Mouse (Mus musculus) cerebellum, adult 2 months (tissue): Measurements from ENCODE around the gene Spata31. TPM values are rescaled to one million over a fixed set of nuclear protein-coding genes. Genes with fewer than 3 reads are reported as not detected.

Experiments
- DNase-seq, 2 experiments: peaks; one replicate each; pipeline ENCODE4 v3.0.0; 2021
- H3K27ac ChIP-seq: fragments of 200-500 bp; 2 replicates; pipeline ENCODE4 v1.5.1; 2012; ENCODE audit warnings: low read length, control low read depth, inconsistent platforms; ENCODE audit not compliant: insufficient read depth
- H3K27me3 ChIP-seq: fragments of 200-500 bp; 2 replicates; pipeline ENCODE4 v1.6.1; 2012; ENCODE audit warnings: inconsistent platforms, mild to moderate bottlenecking, low read length, moderate library complexity; ENCODE audit not compliant: control insufficient read depth, insufficient read depth
- H3K4me1 ChIP-seq: fragments of 200-500 bp; 2 replicates; pipeline ENCODE4 v1.6.1; 2011; ENCODE audit warnings: low read length; ENCODE audit not compliant: control insufficient read depth, insufficient read depth
- H3K4me3 ChIP-seq: fragments of 200-500 bp; replicated peaks from 2 replicates; pipeline ENCODE3; 2011; ENCODE audit warnings: mild to moderate bottlenecking, low read depth, low read length, control low read depth; ENCODE audit not compliant: insufficient read depth
- CTCF ChIP-seq: fragments of 200-500 bp; IDR thresholded peaks from 2 replicates; pipeline ENCODE4 v1.5.1; 2011; ENCODE audit warnings: low read depth, mild to moderate bottlenecking, control low read depth, low read length, moderate library complexity, borderline replicate concordance; ENCODE audit not compliant: insufficient read depth
- POLR2A ChIP-seq: fragments of 200-500 bp; IDR thresholded peaks from 2 replicates; pipeline ENCODE4 v1.6.1; 2011; ENCODE audit warnings: low read length, control low read depth, borderline replicate concordance; ENCODE audit not compliant: insufficient read depth
- WGBS: fragments of 180-500 bp; shearing (Covaris S2); methylation state at CpG from one replicate; pipeline ENCODE4 v1.1.7; 2018; 5-methylcytosine and 5-hydroxymethylcytosine counted together
- polyA plus RNA-seq: library from polyadenylated mRNA; depleted of rRNA; stranded (reverse); fragments of >200 nt; gene quantifications from 2 replicates; pipeline ENCODE4 v1.2.3, GENCODE M21; 2012; rRNA removed

Gene Spata31
- not detected in 2 replicates for polyA plus RNA-seq

GRCm38 (mm10) chr13:64917191-64917590 is at the start of gene Spata31:
Spata31 (plus strand) TSS chr13:64917406.
- Histone ChIP-seq H3K27me3 (no peaks in the 10 kb centered on the region), H3K4me3 (no peak within 1 kb of the TSS), H3K27ac (no peak within 1 kb of the TSS), H3K4me1 (no peaks in the 10 kb centered on the region)
- no peak for TF ChIP-seq CTCF
- no peak for TF ChIP-seq POLR2A
- WGBS, result 82% methylated on average over 1 of the region's 1 CpGs
- no peak for DNase-seq

GRCm38 (mm10) chr13:64903132-64903531 is 14.1 kb upstream of the Spata31 start:
- 24% methylated on average over 1 of the region's 1 CpGs for WGBS
- TF ChIP-seq CTCF (no peak), POLR2A (no peak)
- no peak overlapping the region for H3K4me3 ChIP-seq
- H3K4me1 ChIP-seq, result no peaks in the 10 kb centered on the region
- DNase-seq, result no peak
- H3K27me3 ChIP-seq, result no peaks in the 10 kb centered on the region
- no peak overlapping the region for H3K27ac ChIP-seq

- no peak for DNase-seq
- H3K27me3 ChIP-seq, result no peaks in the 10 kb centered on the region
- 6% methylated on average over 16 of the region's 16 CpGs for WGBS
- H3K27ac ChIP-seq, result no peak within 1 kb of the TSS
- no peak for TF ChIP-seq CTCF
- TF ChIP-seq POLR2A, result no peak
- H3K4me1 ChIP-seq, result no peaks in the 10 kb centered on the region
- no peak within 1 kb of the TSS for H3K4me3 ChIP-seq
Measured at GRCm38 (mm10) chr13:64903585-64904208, 13.5 kb upstream of the Spata31 start, which contains the start of gene Cntnap3. Cntnap3 (minus strand) TSS chr13:64903955.

Other genes with a start within 250 kb of the Spata31 start
- 0.11 and 0.28 TPM in 2 replicates for gene Cntnap3, start 13.5 kb upstream of the Spata31 start, polyA plus RNA-seq
- gene Spata31d1c, start 115.7 kb downstream of the Spata31 start, polyA plus RNA-seq, result not detected in 2 replicates
- not detected in 2 replicates for gene Prss47, start 135.4 kb downstream of the Spata31 start, polyA plus RNA-seq
- gene Mfsd14b, start 195.6 kb downstream of the Spata31 start, polyA plus RNA-seq, result 33.0 and 36.8 TPM in 2 replicates
- not detected in 2 replicates for gene Olfr465-ps1, start 220.7 kb downstream of the Spata31 start, polyA plus RNA-seq
- not detected in 2 replicates for gene Olfr466, start 232.8 kb downstream of the Spata31 start, polyA plus RNA-seq